Comparison of ENCODE assay signal across 25 mouse cellular contexts in the genomic region with DNA sequence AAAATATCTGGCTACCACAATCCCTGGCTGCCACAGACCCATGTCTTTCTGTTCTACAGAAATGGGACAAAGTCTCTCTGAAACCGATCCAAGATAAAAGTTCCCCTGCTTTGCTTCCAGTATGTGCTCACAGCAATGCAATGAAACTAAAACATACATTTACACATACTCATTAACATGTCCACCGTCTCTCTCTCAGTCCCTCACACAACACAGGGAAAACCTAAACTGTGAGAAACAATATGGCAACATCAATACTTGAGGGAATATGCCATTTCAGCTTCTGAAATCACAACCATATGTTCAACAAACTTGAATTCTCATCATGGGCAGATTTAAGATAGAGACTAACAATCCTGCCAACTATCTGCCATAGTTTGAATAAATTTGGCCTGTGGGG. TPM values are rescaled to one million over a fixed set of nuclear protein-coding genes. Genes with fewer than 3 reads are reported as not detected.
A peak's percentile ranks its signal among the peaks of the same experiment; 100 is the strongest.
DNase-seq lines count a peak whose midpoint lies in the region; ATAC-seq and TF ChIP-seq lines count a peak whose summit lies in the region.
"Had no signal": no experiment of that assay in that cellular context is flagged by ENCODE, and none has a peak within 500 bp of the region (broad histone marks: within the 10 kb centered on the region; RNA-seq: fewer than 3 reads in every experiment).

No protein-coding gene starts in this region.

- whole genome bisulfite sequencing in forebrain, embryonic 14.5 days: 84% methylated on average over 2 of the region's 2 CpGs
- WGBS in forebrain, embryonic 12.5 days: 87% methylated on average over 2 of the region's 2 CpGs

- no peak for TF ChIP-seq CTCF in brain, embryonic 14.5 days (IDR thresholded peaks at IDR 0.05; ENCODE audit: borderline replicate concordance, extremely low read depth, insufficient read depth, insufficient read length)

- no peak overlapping the region for H3K4me3 ChIP-seq in forebrain, embryonic 14.5 days (ENCODE audit: low read depth, low read length)
- no peak overlapping the region for H3K4me3 ChIP-seq in forebrain, embryonic 12.5 days (replicated peaks)
- H3K4me3 ChIP-seq: embryonic facial prominence, embryonic 12.5 days; embryonic facial prominence, embryonic 15.5 days; heart, adult 2 months; heart, embryonic 10.5 days; heart, embryonic 13.5 days; hindbrain, embryonic 12.5 days; hindbrain, embryonic 15.5 days had no signal

- peak; percentile 41 for DNase-seq in forebrain, embryonic 14.5 days (ENCODE audit: low spot score)
- peak; percentile 25 for DNase-seq in NIH3T3 (ENCODE audit: low read depth)
- peak; percentile 49 for DNase-seq in brain, embryonic 14.5 days (ENCODE audit: low read depth)
- DNase-seq in urinary bladder, postnatal 36 days (ENCODE audit: low spot score in 2 of 2): no peak
- DNase-seq in cerebellum, adult 9-11 months: no peak
- DNase-seq: adrenal gland, adult 8-10 months; adrenal gland, postnatal 25 days; B cell, adult 2 months; cerebellum, adult 18-20 months; cerebellum, adult 9-10 months; cerebellum, postnatal 25 days; gastrocnemius, postnatal 10 days; gastrocnemius, postnatal 36 days; heart, adult 2 months; kidney, adult 2 months had no signal

- H3K9me3 ChIP-seq in forebrain, embryonic 14.5 days (replicated peaks; ENCODE audit: control insufficient read depth, low read length): no peaks in the 10 kb centered on the region
- no peaks in the 10 kb centered on the region for H3K9me3 ChIP-seq in forebrain, embryonic 12.5 days
- H3K9me3 ChIP-seq: embryonic facial prominence, embryonic 12.5 days; embryonic facial prominence, embryonic 15.5 days; heart, embryonic 10.5 days; heart, embryonic 13.5 days; hindbrain, embryonic 12.5 days; hindbrain, embryonic 15.5 days had no signal

- no peaks in the 10 kb centered on the region for H3K27me3 ChIP-seq in forebrain, embryonic 14.5 days (replicated peaks; ENCODE audit: control insufficient read depth, insufficient read depth, low read length)
- H3K27me3 ChIP-seq in forebrain, embryonic 12.5 days: no peaks in the 10 kb centered on the region
- H3K27me3 ChIP-seq: CH12.LX; embryonic facial prominence, embryonic 12.5 days; embryonic facial prominence, embryonic 15.5 days; heart, embryonic 13.5 days; hindbrain, embryonic 12.5 days; hindbrain, embryonic 15.5 days had no signal

- ATAC-seq in forebrain, embryonic 14.5 days: peak; percentile 42; the same call in 1 of the 2 replicates
- ATAC-seq in forebrain, embryonic 12.5 days (ENCODE audit: low FRiP score): no peak
- ATAC-seq: intestine, postnatal 0 days had no signal

- H3K27ac ChIP-seq in forebrain, embryonic 14.5 days (ENCODE audit: low read depth, low read length): no peak overlapping the region
- H3K27ac ChIP-seq in forebrain, embryonic 12.5 days: no peak overlapping the region
- H3K27ac ChIP-seq: embryonic facial prominence, embryonic 12.5 days; embryonic facial prominence, embryonic 15.5 days; heart, adult 2 months; heart, embryonic 10.5 days; heart, embryonic 13.5 days; hindbrain, embryonic 12.5 days; hindbrain, embryonic 15.5 days had no signal

- no peak overlapping the region for H3K9ac ChIP-seq in forebrain, embryonic 14.5 days (ENCODE audit: low read length)
- no peak overlapping the region for H3K9ac ChIP-seq in forebrain, embryonic 12.5 days
- H3K9ac ChIP-seq: embryonic facial prominence, embryonic 12.5 days; embryonic facial prominence, embryonic 15.5 days; heart, embryonic 13.5 days; hindbrain, embryonic 12.5 days; hindbrain, embryonic 15.5 days had no signal

- H3K4me1 ChIP-seq in forebrain, embryonic 14.5 days (ENCODE audit: control insufficient read depth, insufficient read depth, low read length): no peaks in the 10 kb centered on the region
- no peaks in the 10 kb centered on the region for H3K4me1 ChIP-seq in forebrain, embryonic 12.5 days
- H3K4me1 ChIP-seq: embryonic facial prominence, embryonic 12.5 days; embryonic facial prominence, embryonic 15.5 days; heart, embryonic 10.5 days; heart, embryonic 13.5 days; hindbrain, embryonic 12.5 days; hindbrain, embryonic 15.5 days had no signal

- no peaks in the 10 kb centered on the region for H3K36me3 ChIP-seq in forebrain, embryonic 14.5 days (ENCODE audit: control insufficient read depth, insufficient read depth, low read length)
- no peaks in the 10 kb centered on the region for H3K36me3 ChIP-seq in forebrain, embryonic 12.5 days (replicated peaks)
- H3K36me3 ChIP-seq: embryonic facial prominence, embryonic 12.5 days; embryonic facial prominence, embryonic 15.5 days; G1E; heart, embryonic 10.5 days; heart, embryonic 13.5 days; hindbrain, embryonic 12.5 days; hindbrain, embryonic 15.5 days had no signal

- TF ChIP-seq POLR2A in brain, embryonic 14.5 days (IDR thresholded peaks at IDR 0.05; ENCODE audit: borderline replicate concordance, extremely low read depth, insufficient read depth, insufficient read length, poor library complexity, severe bottlenecking): no peak

- no peak overlapping the region for H3K4me2 ChIP-seq in forebrain, embryonic 14.5 days (ENCODE audit: low read length)
- no peak overlapping the region for H3K4me2 ChIP-seq in forebrain, embryonic 12.5 days
- H3K4me2 ChIP-seq: embryonic facial prominence, embryonic 12.5 days; embryonic facial prominence, embryonic 15.5 days; heart, embryonic 13.5 days; hindbrain, embryonic 12.5 days; hindbrain, embryonic 15.5 days had no signal

RNA-seq across cellular contexts. Expression of a gene that starts 13.2 kb away (rescaled TPM):
- polyA plus RNA-seq in forebrain, embryonic 14.5 days (2014; fragmentation: Nextera tagmentation; extraction: Ambion mirVana): 1.9 and 2.9 TPM in 2 replicates
- polyA plus RNA-seq in forebrain, embryonic 12.5 days (2016; fragmentation: Nextera tagmentation; extraction: Ambion mirVana): 1.2 and 1.3 TPM in 2 replicates
- 0.74 and 2.4 TPM in 2 replicates for polyA plus RNA-seq in brain, embryonic 14.5 days (2012; rRNA removed)
- polyA plus RNA-seq: G1E had no signal

Comparison
In these comparisons a context has a peak if more than half of its experiments do, and no peak if none do; other contexts are left out.
1. DNase-seq: peak in forebrain, embryonic 14.5 days (single experiment), NIH3T3 (single experiment) and brain, embryonic 14.5 days (single experiment); none in urinary bladder, postnatal 36 days (0 of 2) and cerebellum, adult 9-11 months (single experiment).